Comparison of ENCODE assay signal across 10 mouse cellular contexts in the genomic region with DNA sequence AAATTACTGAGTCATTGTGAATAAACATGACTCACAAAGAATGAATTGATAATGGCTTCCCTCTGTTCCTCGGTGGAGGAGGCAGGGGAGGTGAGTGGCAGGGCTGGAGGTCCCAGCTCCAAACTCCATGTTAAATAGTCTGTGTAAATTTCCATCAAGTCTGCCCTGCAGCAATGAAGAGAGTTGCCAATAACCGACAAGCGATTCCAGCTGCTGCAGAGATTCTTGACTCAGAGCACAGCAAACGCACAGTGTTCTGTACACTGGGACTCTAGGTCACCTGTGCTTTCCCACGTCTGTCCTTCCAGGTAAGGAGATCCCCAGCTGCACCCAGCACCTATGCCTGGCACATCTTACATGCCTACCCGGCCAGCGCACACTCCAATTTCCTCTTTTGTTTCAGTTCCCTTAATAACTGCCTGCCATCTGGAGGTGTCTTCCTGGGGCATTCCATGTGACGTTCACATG. TPM values are rescaled to one million over a fixed set of nuclear protein-coding genes. Genes with fewer than 3 reads are reported as not detected.
DNase-seq lines count a peak whose midpoint lies in the region; ATAC-seq and TF ChIP-seq lines count a peak whose summit lies in the region.
"Had no signal": no experiment of that assay in that cellular context is flagged by ENCODE, and none has a peak within 500 bp of the region (broad histone marks: within the 10 kb centered on the region; RNA-seq: fewer than 3 reads in every experiment).

No protein-coding gene starts in this region.

- no peak overlapping the region for H3K4me2 ChIP-seq in hindbrain, embryonic 16.5 days (ENCODE audit: low read length)

- intact Hi-C loops in gastrocnemius, adult 2 months (cut with DNase I): no loop called here

- DNase-seq in gastrocnemius, adult 2 months: peak; percentile 19
- DNase-seq in gastrocnemius, postnatal 10 days: no peak
- peak; percentile 39 for DNase-seq in right cerebral cortex, adult 18-20 months
- no peak for DNase-seq in right cerebral cortex, postnatal 25 days
- no peak for DNase-seq in spleen, postnatal 4 days (ENCODE audit: low spot score in 2 of 2)
- no peak for DNase-seq in lung, postnatal 25 days (ENCODE audit: low spot score)
- DNase-seq in spleen, postnatal 10 days (ENCODE audit: low spot score in 2 of 2): no peak
- DNase-seq: lung, postnatal 10 days had no signal

- no peaks in the 10 kb centered on the region for H3K4me1 ChIP-seq in hindbrain, embryonic 16.5 days (ENCODE audit: control insufficient read depth, insufficient read depth, low read depth, low read length)
- H3K4me1 ChIP-seq: heart, embryonic 10.5 days had no signal

- 0 out of 2 replicates have a peak, but pooled peaks have one; percentile 24 for ATAC-seq in hindbrain, embryonic 16.5 days

- H3K9ac ChIP-seq in hindbrain, embryonic 16.5 days (ENCODE audit: low read depth, low read length): no peak overlapping the region

- H3K9me3 ChIP-seq in hindbrain, embryonic 16.5 days (ENCODE audit: control insufficient read depth, low read length): no peaks in the 10 kb centered on the region
- H3K9me3 ChIP-seq: heart, embryonic 10.5 days had no signal

- H3K4me3 ChIP-seq in gastrocnemius, adult 2 months: no peak overlapping the region
- H3K4me3 ChIP-seq in hindbrain, embryonic 16.5 days (ENCODE audit: low read length): no peak overlapping the region
- H3K4me3 ChIP-seq: heart, embryonic 10.5 days had no signal

- 65% methylated on average over 8 of the region's 8 CpGs for WGBS in hindbrain, embryonic 16.5 days

- H3K27me3 ChIP-seq in hindbrain, embryonic 16.5 days (replicated peaks; ENCODE audit: control insufficient read depth, insufficient read depth, low read length): no peaks in the 10 kb centered on the region

- peak overlapping the region; percentile 35; the same call in 1 of the 2 replicates for H3K27ac ChIP-seq in gastrocnemius, adult 2 months
- H3K27ac ChIP-seq in hindbrain, embryonic 16.5 days (ENCODE audit: low read depth, low read length): no peak overlapping the region
- H3K27ac ChIP-seq: heart, embryonic 10.5 days had no signal

- H3K36me3 ChIP-seq in hindbrain, embryonic 16.5 days (ENCODE audit: control insufficient read depth, insufficient read depth, low read length): peaks cover 2% of the 10 kb centered on the region; the same call in 1 of the 2 replicates

- no peak for TF ChIP-seq CTCF in gastrocnemius, adult 2 months (IDR thresholded peaks at IDR 0.05)

RNA-seq across cellular contexts. Expression of a gene that starts 44.3 kb away (rescaled TPM):
- total RNA-seq in gastrocnemius, adult 2 months (2021): 1 to 10 TPM; 3.2 to 3.8 TPM
- 10 to 100 TPM; 13.1 to 15.7 TPM for total RNA-seq in gastrocnemius, postnatal 10 days (2021)
- 9.8 and 11.9 TPM in 2 replicates for polyA plus RNA-seq in hindbrain, embryonic 16.5 days (2015; fragmentation: Nextera tagmentation; extraction: Ambion mirVana)

Comparison
In these comparisons a context has a peak if more than half of its experiments do, and no peak if none do; other contexts are left out.
1. DNase-seq: peak in gastrocnemius, adult 2 months (single experiment) and right cerebral cortex, adult 18-20 months (single experiment); none in gastrocnemius, postnatal 10 days (single experiment), right cerebral cortex, postnatal 25 days (single experiment), spleen, postnatal 4 days (0 of 2), lung, postnatal 25 days (single experiment) and spleen, postnatal 10 days (0 of 2).